Mouse (Mus musculus) common myeloid progenitor, adult 5-6 weeks (primary cell): ENCODE measurements around the gene Rps24. TPM values are rescaled to one million over a fixed set of nuclear protein-coding genes. Genes with fewer than 3 reads are reported as not detected.

Experiments used
- ATAC-seq: replicated peaks from 2 replicates; pipeline ENCODE4 v1.8.0; 2016; ENCODE audit warnings: low read depth, mild to moderate bottlenecking, moderate TSS enrichment, inconsistent platforms; ENCODE audit not compliant: poor library complexity, severe bottlenecking
- total RNA-seq: library from RNA; stranded (forward); fragments of 200-1000, 187-1606 nt; gene quantifications from 2 replicates; pipeline ENCODE4 v1.2.3, GENCODE M21; 2017

Rps24 gene
- total RNA-seq, 1 experiment from 2014 or later: 5,130 TPM

- ATAC-seq: no peak
These were observed 23.3 kb downstream of the Rps24 start for GRCm38 (mm10) chr14:24510218-24510617.

- ATAC-seq: no peak
These were observed 23.8 kb downstream of the Rps24 start for GRCm38 (mm10) chr14:24510679-24511078.

GRCm38 (mm10) chr14:24512527-24513161 is 25.7 kb downstream of the Rps24 start:
- ATAC-seq: no peak

- no peak for ATAC-seq
These were observed 34.7 kb downstream of the Rps24 start for GRCm38 (mm10) chr14:24521597-24521996.

- ATAC-seq: no peak
These were observed 38.2 kb downstream of the Rps24 start for GRCm38 (mm10) chr14:24525137-24525536.

GRCm38 (mm10) chr14:24525677-24526415 is 38.9 kb downstream of the Rps24 start:
- ATAC-seq: no peak

- no peak for ATAC-seq
These were observed 39.5 kb downstream of the Rps24 start for GRCm38 (mm10) chr14:24526440-24526839.

GRCm38 (mm10) chr14:24530228-24530627 is 43.3 kb downstream of the Rps24 start:
- no peak for ATAC-seq

GRCm38 (mm10) chr14:24534865-24535545 is 48.1 kb downstream of the Rps24 start:
- ATAC-seq: no peak

GRCm38 (mm10) chr14:24542901-24543300 is 56.0 kb downstream of the Rps24 start:
- no peak for ATAC-seq

- no peak for ATAC-seq
These were observed 57.1 kb downstream of the Rps24 start for GRCm38 (mm10) chr14:24544057-24544456.

Other genes starting within 250 kb of the Rps24 start
- gene Dlg5, start 241.2 kb upstream of the Rps24 start, total RNA-seq: 0.19 TPM in 1 of 2 replicates, not detected in the other
- not detected in 2 replicates for gene E330034G19Rik, start 193.9 kb upstream of the Rps24 start, total RNA-seq
- gene Polr3a, start 67 bp upstream of the Rps24 start, total RNA-seq: 14.3 and 19.0 TPM in 2 replicates